In the genomic region with DNA sequence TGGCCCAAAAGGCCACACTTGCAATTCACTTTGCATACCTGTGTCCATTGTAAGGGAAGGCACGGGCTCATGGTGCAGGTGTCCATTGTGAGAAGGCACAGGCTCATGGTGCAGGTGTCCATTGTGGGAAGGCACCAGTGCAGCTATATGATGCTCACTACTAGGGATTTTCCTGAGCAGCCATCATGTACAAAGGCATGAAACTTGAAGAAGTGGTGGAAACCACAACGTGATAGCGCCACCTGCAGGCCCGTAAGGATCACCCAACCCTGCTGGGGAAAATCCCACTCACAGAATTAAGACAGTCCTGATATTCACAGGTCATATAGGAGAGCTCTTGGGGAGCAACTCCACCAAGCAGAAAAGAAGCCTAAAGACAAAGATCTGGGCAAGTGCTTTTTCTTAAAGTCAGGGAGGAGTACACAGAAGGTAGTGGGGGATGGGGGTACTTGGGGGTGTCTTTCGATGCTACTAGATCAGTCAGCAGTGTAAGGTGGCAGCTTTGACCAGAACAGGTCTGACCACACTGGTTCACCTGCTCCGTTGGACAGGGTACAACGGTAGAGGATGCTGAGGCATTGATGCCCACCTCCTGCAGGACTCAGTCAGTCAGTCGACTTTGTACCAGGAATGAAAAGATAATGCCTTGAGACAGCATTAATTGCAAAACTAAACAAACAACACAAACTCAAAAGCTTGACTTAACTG, we compare ENCODE assay signal across 9 mouse cellular contexts. TPM values are rescaled to one million over a fixed set of nuclear protein-coding genes. Genes with fewer than 3 reads are reported as not detected.
A peak's percentile ranks its signal among the peaks of the same experiment; 100 is the strongest.
DNase-seq lines count a peak whose midpoint lies in the region; ATAC-seq lines count a peak whose summit lies in the region.
"Had no signal": no experiment of that assay in that cellular context is flagged by ENCODE, and none has a peak within 500 bp of the region (broad histone marks: within the 10 kb centered on the region; RNA-seq: fewer than 3 reads in every experiment).

No protein-coding gene starts in this region.

- H3K4me1 ChIP-seq in forebrain, embryonic 16.5 days (replicated peaks; ENCODE audit: control insufficient read depth, insufficient read depth, low read length): no peaks in the 10 kb centered on the region
- no peaks in the 10 kb centered on the region for H3K4me1 ChIP-seq in kidney, embryonic 16.5 days (ENCODE audit: insufficient read depth, low read length)
- peaks cover 30% of the 10 kb centered on the region for H3K4me1 ChIP-seq in liver, embryonic 13.5 days (replicated peaks)
- H3K4me1 ChIP-seq: neural tube, embryonic 13.5 days had no signal

- H3K9me3 ChIP-seq in forebrain, embryonic 16.5 days (ENCODE audit: control insufficient read depth, low read length): no peaks in the 10 kb centered on the region
- H3K9me3 ChIP-seq in kidney, embryonic 16.5 days (ENCODE audit: low read length): no peaks in the 10 kb centered on the region
- no peaks in the 10 kb centered on the region for H3K9me3 ChIP-seq in liver, embryonic 13.5 days (replicated peaks)
- H3K9me3 ChIP-seq: neural tube, embryonic 13.5 days had no signal

- H3K4me2 ChIP-seq in forebrain, embryonic 16.5 days (ENCODE audit: low read length): no peak overlapping the region
- no peak overlapping the region for H3K4me2 ChIP-seq in kidney, embryonic 16.5 days (replicated peaks; ENCODE audit: low read depth, low read length)
- H3K4me2 ChIP-seq in liver, embryonic 13.5 days: no peak overlapping the region
- H3K4me2 ChIP-seq: neural tube, embryonic 13.5 days had no signal

- H3K27me3 ChIP-seq in forebrain, embryonic 16.5 days (replicated peaks; ENCODE audit: control insufficient read depth, insufficient read depth, low read length): no peaks in the 10 kb centered on the region
- no peaks in the 10 kb centered on the region for H3K27me3 ChIP-seq in kidney, embryonic 16.5 days (ENCODE audit: insufficient read depth, low read length)
- H3K27me3 ChIP-seq in liver, embryonic 13.5 days: no peaks in the 10 kb centered on the region
- H3K27me3 ChIP-seq: neural tube, embryonic 13.5 days had no signal

- no peak overlapping the region for H3K27ac ChIP-seq in forebrain, embryonic 16.5 days (ENCODE audit: low read length)
- H3K27ac ChIP-seq in kidney, embryonic 16.5 days (ENCODE audit: low read length): no peak overlapping the region
- H3K27ac ChIP-seq in liver, embryonic 13.5 days: peak overlapping the region; percentile 79; the same call in 1 of the 2 replicates
- H3K27ac ChIP-seq: neural tube, embryonic 13.5 days had no signal

- peak; percentile 48 for DNase-seq in urinary bladder, postnatal 14 days (ENCODE audit: low spot score)
- DNase-seq in urinary bladder, adult 2 months (ENCODE audit: low spot score): no peak
- DNase-seq in liver, embryonic 13.5 days: peak; percentile 26
- DNase-seq in natural killer cell, adult 2 months (ENCODE audit: low spot score in 2 of 2): peak; percentile 21 to 52
- peak; percentile 42 for DNase-seq in thymus, postnatal 25 days

- no peak overlapping the region for H3K4me3 ChIP-seq in forebrain, embryonic 16.5 days (replicated peaks; ENCODE audit: low read length)
- no peak overlapping the region for H3K4me3 ChIP-seq in kidney, embryonic 16.5 days (ENCODE audit: low read length)
- no peak overlapping the region for H3K4me3 ChIP-seq in liver, embryonic 13.5 days (replicated peaks)
- H3K4me3 ChIP-seq: neural tube, embryonic 13.5 days had no signal

- peaks cover 14% of the 10 kb centered on the region for H3K36me3 ChIP-seq in forebrain, embryonic 16.5 days (ENCODE audit: control insufficient read depth, insufficient read depth)
- H3K36me3 ChIP-seq in kidney, embryonic 16.5 days (ENCODE audit: insufficient read depth, low read length): no peaks in the 10 kb centered on the region
- peaks cover 8% of the 10 kb centered on the region for H3K36me3 ChIP-seq in liver, embryonic 13.5 days

- ATAC-seq in cerebellum, adult (ENCODE audit: insufficient number of reproducible peaks, low FRiP score, low TSS enrichment): peak; percentile 58
- ATAC-seq in forebrain, embryonic 16.5 days: peak; percentile 73
- ATAC-seq in kidney, embryonic 16.5 days (ENCODE audit: low FRiP score, low TSS enrichment): peak; percentile 31; the same call in 1 of the 2 replicates
- ATAC-seq in liver, embryonic 13.5 days (ENCODE audit: low read depth): peak; percentile 39; the same call in 1 of the 2 replicates

- no peak overlapping the region for H3K9ac ChIP-seq in forebrain, embryonic 16.5 days (replicated peaks; ENCODE audit: low read depth, low read length)
- no peak overlapping the region for H3K9ac ChIP-seq in kidney, embryonic 16.5 days (replicated peaks; ENCODE audit: low read length)
- H3K9ac ChIP-seq in liver, embryonic 13.5 days: peak overlapping the region; percentile 33; the same call in 1 of the 2 replicates
- H3K9ac ChIP-seq: neural tube, embryonic 13.5 days had no signal

- WGBS in forebrain, embryonic 16.5 days: 41% methylated on average over 8 of the region's 8 CpGs
- WGBS in kidney, embryonic 16.5 days: 33% methylated on average over 8 of the region's 8 CpGs
- 35% methylated on average over 8 of the region's 8 CpGs for WGBS in liver, embryonic 13.5 days (ENCODE audit: insufficient replicate concordance)

RNA-seq across cellular contexts. Expression of gene Prnd, which starts 11.1 kb away (rescaled TPM):
- 0.90 and 1.2 TPM in 2 replicates for polyA plus RNA-seq in urinary bladder, adult 2 months (2012; rRNA removed)
- polyA plus RNA-seq in forebrain, embryonic 16.5 days (2015; fragmentation: Nextera tagmentation; extraction: Ambion mirVana): 11.2 and 12.8 TPM in 2 replicates
- 16.2 and 17.1 TPM in 2 replicates for polyA plus RNA-seq in kidney, embryonic 16.5 days (2015; fragmentation: Nextera tagmentation; extraction: Ambion mirVana)
- 0.34 and 0.45 TPM in 2 replicates for polyA plus RNA-seq in liver, embryonic 13.5 days (2015; fragmentation: Nextera tagmentation; extraction: Ambion mirVana)

RNA-seq across cellular contexts. Expression of gene Prn, which starts 29.8 kb away (rescaled TPM):
- polyA plus RNA-seq in urinary bladder, adult 2 months (2012; rRNA removed): 0.07 TPM in 1 of 2 replicates, not detected in the other
- polyA plus RNA-seq in forebrain, embryonic 16.5 days (2015; fragmentation: Nextera tagmentation; extraction: Ambion mirVana): 0.48 TPM in 1 of 2 replicates, not detected in the other
- 0.25 TPM in 1 of 2 replicates, not detected in the other for polyA plus RNA-seq in kidney, embryonic 16.5 days (2015; fragmentation: Nextera tagmentation; extraction: Ambion mirVana)
- 0.28 TPM in 1 of 2 replicates, not detected in the other for polyA plus RNA-seq in liver, embryonic 13.5 days (2015; fragmentation: Nextera tagmentation; extraction: Ambion mirVana)
- polyA plus RNA-seq: neural tube, embryonic 13.5 days had no signal

RNA-seq across cellular contexts. Expression of gene Prnp, which starts 29.8 kb away (rescaled TPM):
- polyA plus RNA-seq in urinary bladder, adult 2 months (2012; rRNA removed): 161 and 189 TPM in 2 replicates
- 204 and 205 TPM in 2 replicates for polyA plus RNA-seq in forebrain, embryonic 16.5 days (2015; fragmentation: Nextera tagmentation; extraction: Ambion mirVana)
- 43.2 and 49.6 TPM in 2 replicates for polyA plus RNA-seq in kidney, embryonic 16.5 days (2015; fragmentation: Nextera tagmentation; extraction: Ambion mirVana)
- polyA plus RNA-seq in liver, embryonic 13.5 days (2015; fragmentation: Nextera tagmentation; extraction: Ambion mirVana): 30.3 and 32.3 TPM in 2 replicates
